In the genomic region with DNA sequence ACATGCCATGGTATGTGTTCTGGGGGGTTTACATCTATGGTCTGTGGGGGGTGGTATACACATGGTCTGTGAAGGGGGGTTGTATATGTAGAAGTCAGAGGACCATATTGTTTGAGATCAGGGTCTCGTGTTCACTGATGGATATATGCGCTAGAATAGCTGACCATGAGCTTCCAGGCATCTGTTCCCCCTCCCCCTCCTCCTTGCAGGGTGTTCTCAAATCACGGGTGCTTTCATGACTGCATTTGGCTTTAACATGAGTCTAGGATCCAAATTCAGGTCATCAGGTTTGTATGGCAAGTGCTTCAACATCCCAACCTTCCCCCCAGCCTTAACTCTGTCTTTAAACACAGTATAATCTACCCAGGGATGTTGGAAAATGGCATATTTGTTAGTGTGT, we compare ENCODE assay signal across 17 mouse cellular contexts.
DNase-seq lines count a peak whose midpoint lies in the region; ATAC-seq and TF ChIP-seq lines count a peak whose summit lies in the region.
"Had no signal": no experiment of that assay in that cellular context is flagged by ENCODE, and none has a peak within 500 bp of the region (broad histone marks: within the 10 kb centered on the region; RNA-seq: fewer than 3 reads in every experiment).

No protein-coding gene starts in this region.

- peaks cover 19% of the 10 kb centered on the region; the same call in 1 of the 2 replicates for H3K27me3 ChIP-seq in heart, embryonic 10.5 days (ENCODE audit: insufficient read depth, poor library complexity, severe bottlenecking)
- no peaks in the 10 kb centered on the region for H3K27me3 ChIP-seq in midbrain, embryonic 13.5 days
- no peaks in the 10 kb centered on the region for H3K27me3 ChIP-seq in midbrain, embryonic 11.5 days (ENCODE audit: control insufficient read depth, insufficient read depth, low read length)
- no peaks in the 10 kb centered on the region for H3K27me3 ChIP-seq in midbrain, embryonic 14.5 days (ENCODE audit: control insufficient read depth, insufficient read depth, low read length)
- H3K27me3 ChIP-seq in limb, embryonic 10.5 days (ENCODE audit: low read depth, poor library complexity, severe bottlenecking): peaks cover 19% of the 10 kb centered on the region
- H3K27me3 ChIP-seq: forebrain, embryonic 13.5 days; heart, embryonic 15.5 days; limb, embryonic 15.5 days had no signal

- no peaks in the 10 kb centered on the region for H3K9me3 ChIP-seq in heart, embryonic 10.5 days
- no peaks in the 10 kb centered on the region for H3K9me3 ChIP-seq in midbrain, embryonic 13.5 days
- H3K9me3 ChIP-seq in midbrain, embryonic 11.5 days (ENCODE audit: control insufficient read depth, low read length): no peaks in the 10 kb centered on the region
- no peaks in the 10 kb centered on the region for H3K9me3 ChIP-seq in midbrain, embryonic 14.5 days (ENCODE audit: control insufficient read depth, low read length)
- no peaks in the 10 kb centered on the region for H3K9me3 ChIP-seq in limb, embryonic 10.5 days (replicated peaks)
- H3K9me3 ChIP-seq: forebrain, embryonic 13.5 days; heart, embryonic 15.5 days; limb, embryonic 15.5 days; liver, embryonic 15.5 days had no signal

- H3K9ac ChIP-seq in midbrain, embryonic 13.5 days (replicated peaks): no peak overlapping the region
- H3K9ac ChIP-seq in midbrain, embryonic 11.5 days (ENCODE audit: low read length): no peak overlapping the region
- H3K9ac ChIP-seq in midbrain, embryonic 14.5 days (replicated peaks; ENCODE audit: low read length): no peak overlapping the region
- H3K9ac ChIP-seq: forebrain, embryonic 13.5 days; heart, embryonic 15.5 days; limb, embryonic 15.5 days; liver, embryonic 15.5 days had no signal

- no peak for TF ChIP-seq POLR2A in lung, adult 2 months (IDR thresholded peaks at IDR 0.05; ENCODE audit: borderline replicate concordance, extremely low read depth, low read depth, low read length)

- H3K4me2 ChIP-seq in midbrain, embryonic 13.5 days (replicated peaks): peak overlapping the region; percentile 65
- no peak overlapping the region for H3K4me2 ChIP-seq in midbrain, embryonic 11.5 days
- H3K4me2 ChIP-seq in midbrain, embryonic 14.5 days (ENCODE audit: low read length): peak overlapping the region; percentile 75
- H3K4me2 ChIP-seq: heart, embryonic 15.5 days; limb, embryonic 15.5 days; liver, embryonic 15.5 days had no signal

- 71% methylated on average over 3 of the region's 3 CpGs for WGBS in heart, embryonic 10.5 days
- WGBS in midbrain, embryonic 13.5 days: 82% methylated on average over 3 of the region's 3 CpGs
- WGBS in midbrain, embryonic 11.5 days: 81% methylated on average over 3 of the region's 3 CpGs
- WGBS in midbrain, embryonic 14.5 days: 87% methylated on average over 3 of the region's 3 CpGs
- WGBS in limb, embryonic 10.5 days: 88% methylated on average over 3 of the region's 3 CpGs
- WGBS in lung, adult 2 months: 63% methylated on average over 3 of the region's 3 CpGs

- no peak overlapping the region for H3K4me3 ChIP-seq in heart, embryonic 10.5 days
- H3K4me3 ChIP-seq in midbrain, embryonic 13.5 days (replicated peaks): no peak overlapping the region
- no peak overlapping the region for H3K4me3 ChIP-seq in midbrain, embryonic 11.5 days (ENCODE audit: low read depth, low read length)
- no peak overlapping the region for H3K4me3 ChIP-seq in midbrain, embryonic 14.5 days (replicated peaks; ENCODE audit: low read depth, low read length)
- H3K4me3 ChIP-seq in limb, embryonic 10.5 days: no peak overlapping the region
- H3K4me3 ChIP-seq in lung, adult 2 months (replicated peaks; ENCODE audit: extremely low read depth, low read depth, low read length): no peak overlapping the region
- H3K4me3 ChIP-seq: forebrain, embryonic 13.5 days; heart, adult 2 months; heart, embryonic 15.5 days; limb, embryonic 15.5 days; liver, embryonic 15.5 days had no signal

- H3K36me3 ChIP-seq in heart, embryonic 10.5 days: no peaks in the 10 kb centered on the region
- H3K36me3 ChIP-seq in midbrain, embryonic 13.5 days: no peaks in the 10 kb centered on the region
- H3K36me3 ChIP-seq in midbrain, embryonic 11.5 days (ENCODE audit: control insufficient read depth, insufficient read depth, low read length): no peaks in the 10 kb centered on the region
- no peaks in the 10 kb centered on the region for H3K36me3 ChIP-seq in midbrain, embryonic 14.5 days (ENCODE audit: control insufficient read depth, insufficient read depth, low read length)
- H3K36me3 ChIP-seq in limb, embryonic 10.5 days: no peaks in the 10 kb centered on the region
- H3K36me3 ChIP-seq: heart, embryonic 15.5 days; limb, embryonic 15.5 days; liver, embryonic 15.5 days had no signal

- TF ChIP-seq CTCF in lung, adult 2 months (IDR thresholded peaks at IDR 0.05; ENCODE audit: insufficient read depth, low read length): no peak

- intact Hi-C loops in heart, postnatal 36 days (cut with DNase I): no loop called here

- no peak overlapping the region for H3K27ac ChIP-seq in heart, embryonic 10.5 days
- H3K27ac ChIP-seq in midbrain, embryonic 13.5 days: no peak overlapping the region
- no peak overlapping the region for H3K27ac ChIP-seq in midbrain, embryonic 11.5 days (ENCODE audit: low read depth, low read length)
- H3K27ac ChIP-seq in midbrain, embryonic 14.5 days (replicated peaks; ENCODE audit: low read depth, low read length): no peak overlapping the region
- H3K27ac ChIP-seq in limb, embryonic 10.5 days: no peak overlapping the region
- H3K27ac ChIP-seq: forebrain, embryonic 13.5 days; heart, adult 2 months; heart, embryonic 15.5 days; limb, embryonic 15.5 days; liver, embryonic 15.5 days; stomach, postnatal 0 days had no signal

- ATAC-seq in midbrain, embryonic 13.5 days: no peak
- no peak for ATAC-seq in midbrain, embryonic 11.5 days (ENCODE audit: low FRiP score)
- ATAC-seq in midbrain, embryonic 14.5 days (ENCODE audit: low FRiP score, low TSS enrichment): no peak
- ATAC-seq: forebrain, embryonic 13.5 days; intestine, postnatal 0 days; lung, postnatal 0 days had no signal

- peak; percentile 6 for DNase-seq in heart, embryonic 10.5 days (ENCODE audit: low spot score)
- no peak for DNase-seq in heart, postnatal 36 days
- DNase-seq in midbrain, embryonic 11.5 days (ENCODE audit: low spot score, missing footprints): no peak
- no peak for DNase-seq in midbrain, embryonic 14.5 days
- no peak for DNase-seq in limb, embryonic 10.5 days (ENCODE audit: low spot score)
- no peak for DNase-seq in lung, adult 2 months
- DNase-seq: cerebellum, postnatal 36 days; gastrocnemius, postnatal 14 days; heart, adult 2 months had no signal

- peaks cover 5% of the 10 kb centered on the region for H3K4me1 ChIP-seq in heart, embryonic 10.5 days
- peaks cover 42% of the 10 kb centered on the region for H3K4me1 ChIP-seq in midbrain, embryonic 13.5 days (replicated peaks)
- peaks cover 10% of the 10 kb centered on the region; the same call in 1 of the 2 replicates for H3K4me1 ChIP-seq in midbrain, embryonic 11.5 days (ENCODE audit: control insufficient read depth, insufficient read depth, low read length)
- H3K4me1 ChIP-seq in midbrain, embryonic 14.5 days (ENCODE audit: control insufficient read depth, insufficient read depth, low read length): peaks cover 36% of the 10 kb centered on the region
- H3K4me1 ChIP-seq in limb, embryonic 10.5 days: peaks cover 7% of the 10 kb centered on the region
- no peaks in the 10 kb centered on the region for H3K4me1 ChIP-seq in lung, adult 2 months (ENCODE audit: control insufficient read depth, insufficient read depth, low read length)
- H3K4me1 ChIP-seq: heart, embryonic 15.5 days; limb, embryonic 15.5 days; liver, embryonic 15.5 days had no signal
